Mouse (Mus musculus) lung, adult 2 months (tissue): ENCODE data around the gene Mex3b.

Experiments
- CTCF ChIP-seq: fragments of 200-500 bp; IDR thresholded peaks from 2 replicates; pipeline ENCODE4 v1.5.1; 2011; ENCODE audit warnings: mild to moderate bottlenecking, low read length, control low read depth; ENCODE audit not compliant: insufficient read depth
- POLR2A ChIP-seq: fragments of 200-500 bp; IDR thresholded peaks from 2 replicates; pipeline ENCODE4 v1.6.1; 2011; ENCODE audit warnings: low read depth, mild to moderate bottlenecking, control low read depth, low read length, borderline replicate concordance; ENCODE audit errors: extremely low read depth

GRCm38 (mm10) chr7:82842222-82842920, 24.8 kb upstream of the Mex3b start:
- TF ChIP-seq CTCF (no peak), POLR2A (no peak)
